Mouse (Mus musculus): Measurements from ENCODE around the gene Dnph1. TPM values are rescaled to one million over a fixed set of nuclear protein-coding genes. Genes with fewer than 3 reads are reported as not detected.

Gene Dnph1
- polyA plus RNA-seq (2014; fragmentation: Nextera tagmentation; extraction: Ambion mirVana) = 63.6 and 65.0 TPM in 2 replicates

DNA sequence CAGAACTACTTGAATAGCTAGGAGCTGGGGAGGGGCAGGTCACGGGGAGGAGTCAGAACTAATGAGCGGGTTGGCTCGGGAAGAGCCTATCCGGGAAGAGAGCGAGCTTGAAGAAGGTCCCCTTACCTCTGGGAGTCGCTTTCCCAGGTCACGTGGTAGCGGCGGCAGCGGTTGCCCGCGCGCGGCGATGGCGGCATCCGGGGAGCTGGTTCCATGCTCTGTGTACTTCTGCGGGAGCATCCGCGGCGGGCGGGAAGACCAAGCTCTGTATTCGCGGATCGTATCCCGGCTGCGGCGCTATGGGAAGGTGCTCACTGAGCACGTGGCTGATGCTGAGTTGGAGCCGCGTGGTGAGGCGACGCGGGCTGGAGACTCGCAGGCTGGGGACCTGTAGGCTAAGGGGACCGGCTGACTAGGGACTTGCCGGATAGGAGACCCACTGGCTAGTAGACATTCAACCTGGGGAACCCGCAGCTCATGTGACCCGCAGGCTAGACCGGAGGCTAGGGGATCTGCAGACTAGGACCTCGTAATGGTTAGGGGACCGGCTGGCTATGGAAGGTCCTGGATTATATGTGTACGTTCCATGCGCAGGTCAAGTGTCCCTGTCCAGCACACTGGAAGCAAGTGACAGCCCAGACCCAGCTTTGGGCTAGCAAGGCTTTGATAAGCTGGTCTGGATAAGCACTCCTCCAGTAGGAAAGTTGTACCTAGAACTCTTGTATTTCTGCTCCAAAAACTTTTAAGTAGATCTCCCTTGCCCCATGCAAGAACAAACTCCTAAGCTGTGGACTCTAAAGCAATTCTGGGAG, at the start of gene Dnph1:
Gene Dnph1, plus strand, starts transcription at position 89 of the 812 bp plus-strand sequence.
- Histone ChIP-seq H3K27ac (ENCODE audit: low read depth, low read length) (peak within 1 kb of the TSS; percentile 3; the same call in 1 of the 2 replicates), H3K9ac (ENCODE audit: low read depth, low read length) (peak within 1 kb of the TSS; percentile 90), H3K36me3 (ENCODE audit: control insufficient read depth, insufficient read depth, low read length) (peaks cover 3% of the 10 kb centered on the region; the same call in 1 of the 2 replicates), H3K9me3 (ENCODE audit: control insufficient read depth, low read length) (no peaks in the 10 kb centered on the region), H3K4me1 (replicated peaks; ENCODE audit: control insufficient read depth, insufficient read depth, low read length) (no peaks in the 10 kb centered on the region; the same call in 1 of the 2 replicates), H3K4me2 (peak within 1 kb of the TSS; percentile 93), H3K27me3 (replicated peaks; ENCODE audit: control insufficient read depth, insufficient read depth, low read length) (peaks cover 11% of the 10 kb centered on the region), H3K4me3 (ENCODE audit: low read depth, low read length) (peak within 1 kb of the TSS; percentile 74)
- under 1% methylated on average over 44 of the region's 44 CpGs for WGBS
- peak; percentile 89 for DNase-seq (ENCODE audit: low spot score)
- peak; percentile 95 for ATAC-seq (replicated peaks; ENCODE audit: low FRiP score)

DNA sequence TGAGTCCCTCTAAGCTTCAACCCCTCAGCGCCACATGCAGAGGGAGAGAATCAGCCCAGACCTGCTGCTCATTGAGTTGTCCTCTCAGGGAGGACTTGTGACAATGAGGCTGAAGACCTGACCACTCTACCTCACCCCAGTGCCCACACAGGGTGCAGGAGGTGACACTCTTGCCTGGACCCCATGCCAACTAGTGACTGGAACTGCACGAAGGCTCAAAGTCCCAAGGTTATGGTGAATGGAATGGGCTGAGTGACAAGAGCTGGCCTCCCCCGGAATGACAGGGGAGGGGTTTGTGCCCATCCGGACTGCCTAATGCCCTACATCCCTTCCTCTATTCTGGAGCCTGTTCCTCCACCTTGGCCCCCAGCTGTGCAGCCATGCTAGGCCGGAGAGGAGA, 43.8 kb upstream of the Dnph1 start:
- H3K4me1 ChIP-seq (replicated peaks; ENCODE audit: control insufficient read depth, insufficient read depth, low read length) = peaks cover 13% of the 10 kb centered on the region; the same call in 1 of the 2 replicates
- no peak overlapping the region for H3K4me3 ChIP-seq (ENCODE audit: low read depth, low read length)
- no peaks in the 10 kb centered on the region for H3K9me3 ChIP-seq (ENCODE audit: control insufficient read depth, low read length)
- H3K4me2 ChIP-seq = no peak overlapping the region
- H3K36me3 ChIP-seq (ENCODE audit: control insufficient read depth, insufficient read depth, low read length) = no peaks in the 10 kb centered on the region
- DNase-seq (ENCODE audit: low spot score) = no peak
- WGBS = 37% methylated on average over 5 of the region's 5 CpGs
- ATAC-seq (replicated peaks; ENCODE audit: low FRiP score) = no peak
- H3K27ac ChIP-seq (ENCODE audit: low read depth, low read length) = no peak overlapping the region
- no peak overlapping the region for H3K9ac ChIP-seq (ENCODE audit: low read depth, low read length)
- H3K27me3 ChIP-seq (replicated peaks; ENCODE audit: control insufficient read depth, insufficient read depth, low read length) = peaks cover 61% of the 10 kb centered on the region

DNA sequence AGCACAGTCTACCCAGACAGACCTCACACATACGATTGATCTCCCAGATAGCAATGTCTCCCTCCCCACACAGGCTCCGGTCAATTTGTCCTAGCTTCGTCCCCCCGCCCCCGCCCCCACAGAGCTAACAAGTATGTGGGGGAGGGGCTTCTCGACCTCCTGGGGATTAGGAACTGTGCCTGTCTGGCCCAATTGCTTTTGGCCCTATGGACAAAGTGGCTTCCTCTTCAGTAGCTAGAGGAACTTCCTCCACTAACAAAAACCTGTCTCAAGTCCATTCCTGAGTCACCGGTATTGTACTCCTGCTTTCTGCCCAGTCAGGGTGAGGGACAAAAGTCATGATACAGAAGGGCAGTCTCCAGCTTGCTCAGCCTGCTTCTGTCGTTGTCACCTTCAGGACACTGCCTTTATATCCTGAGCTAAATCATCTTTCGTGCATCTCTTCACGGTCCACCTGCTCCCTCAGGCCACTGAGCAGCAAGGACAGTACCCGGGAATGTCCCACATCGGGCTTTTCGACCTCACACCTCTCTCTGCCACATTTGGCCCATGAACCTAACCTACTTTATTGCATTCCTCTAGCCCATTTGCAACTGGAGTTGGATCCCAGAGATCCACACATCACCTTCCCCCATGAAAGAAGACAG, 43.1 kb upstream of the Dnph1 start:
- ATAC-seq (replicated peaks; ENCODE audit: low FRiP score) (no peak), DNase-seq (ENCODE audit: low spot score) (no peak)
- 8% methylated on average over 13 of the region's 13 CpGs for WGBS
- peaks cover 13% of the 10 kb centered on the region; the same call in 1 of the 2 replicates for H3K4me1 ChIP-seq (replicated peaks; ENCODE audit: control insufficient read depth, insufficient read depth, low read length)
- H3K9ac ChIP-seq (ENCODE audit: low read depth, low read length) = no peak overlapping the region
- H3K36me3 ChIP-seq (ENCODE audit: control insufficient read depth, insufficient read depth, low read length) = no peaks in the 10 kb centered on the region
- no peak overlapping the region for H3K4me3 ChIP-seq (ENCODE audit: low read depth, low read length)
- no peaks in the 10 kb centered on the region for H3K9me3 ChIP-seq (ENCODE audit: control insufficient read depth, low read length)
- peaks cover 68% of the 10 kb centered on the region for H3K27me3 ChIP-seq (replicated peaks; ENCODE audit: control insufficient read depth, insufficient read depth, low read length)
- no peak overlapping the region for H3K27ac ChIP-seq (ENCODE audit: low read depth, low read length)
- H3K4me2 ChIP-seq = no peak overlapping the region

- Histone ChIP-seq H3K4me3 (ENCODE audit: low read depth, low read length) (0 out of 2 replicates have a peak overlapping the region, but pooled peaks have one; percentile 22), H3K27me3 (replicated peaks; ENCODE audit: control insufficient read depth, insufficient read depth, low read length) (peaks cover 72% of the 10 kb centered on the region), H3K4me1 (replicated peaks; ENCODE audit: control insufficient read depth, insufficient read depth, low read length) (peaks cover 13% of the 10 kb centered on the region; the same call in 1 of the 2 replicates), H3K36me3 (ENCODE audit: control insufficient read depth, insufficient read depth, low read length) (no peaks in the 10 kb centered on the region), H3K27ac (ENCODE audit: low read depth, low read length) (no peak overlapping the region), H3K9me3 (ENCODE audit: control insufficient read depth, low read length) (no peaks in the 10 kb centered on the region), H3K9ac (ENCODE audit: low read depth, low read length) (no peak overlapping the region), H3K4me2 (peak overlapping the region; percentile 70)
- no peak for ATAC-seq (replicated peaks; ENCODE audit: low FRiP score)
- 5% methylated on average over 26 of the region's 26 CpGs for WGBS
- DNase-seq (ENCODE audit: low spot score) = no peak
Observed at GRCm38 (mm10) chr17:46453970-46454411, 42.5 kb upstream of the Dnph1 start.

DNA sequence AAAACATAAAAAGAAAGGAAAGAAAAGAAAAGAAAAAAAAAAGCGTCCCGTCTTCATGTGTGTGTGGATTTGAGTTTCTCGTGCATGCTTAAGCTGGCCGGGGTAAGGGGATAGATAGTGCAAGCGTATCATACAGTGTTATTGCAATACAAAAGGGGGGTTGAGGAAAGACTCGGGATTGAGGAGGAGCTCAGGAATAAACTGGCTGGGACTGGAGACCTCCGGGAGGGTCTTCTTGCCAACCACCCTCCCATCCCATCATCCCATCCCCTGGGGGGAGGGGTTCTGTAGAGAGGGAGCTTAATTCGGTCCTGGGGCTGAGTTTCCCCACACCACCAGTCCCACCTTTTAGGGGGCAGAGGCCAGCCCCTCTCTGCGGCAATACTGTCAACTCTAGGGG, 42.0 kb upstream of the Dnph1 start:
- Histone ChIP-seq H3K36me3 (ENCODE audit: control insufficient read depth, insufficient read depth, low read length) (no peaks in the 10 kb centered on the region), H3K27me3 (replicated peaks; ENCODE audit: control insufficient read depth, insufficient read depth, low read length) (peaks cover 78% of the 10 kb centered on the region), H3K9me3 (ENCODE audit: control insufficient read depth, low read length) (no peaks in the 10 kb centered on the region), H3K9ac (ENCODE audit: low read depth, low read length) (no peak overlapping the region), H3K27ac (ENCODE audit: low read depth, low read length) (no peak overlapping the region), H3K4me1 (replicated peaks; ENCODE audit: control insufficient read depth, insufficient read depth, low read length) (peaks cover 13% of the 10 kb centered on the region; the same call in 1 of the 2 replicates), H3K4me3 (ENCODE audit: low read depth, low read length) (peak overlapping the region; percentile 37; the same call in 1 of the 2 replicates), H3K4me2 (peak overlapping the region; percentile 70)
- DNase-seq (ENCODE audit: low spot score) (no peak), ATAC-seq (replicated peaks; ENCODE audit: low FRiP score) (no peak)
- 3% methylated on average over 9 of the region's 9 CpGs for WGBS

GRCm38 (mm10) chr17:46455110-46455691, 41.3 kb upstream of the Dnph1 start:
- Histone ChIP-seq H3K27me3 (replicated peaks; ENCODE audit: control insufficient read depth, insufficient read depth, low read length) (peaks cover 84% of the 10 kb centered on the region), H3K9me3 (ENCODE audit: control insufficient read depth, low read length) (no peaks in the 10 kb centered on the region), H3K9ac (ENCODE audit: low read depth, low read length) (no peak overlapping the region), H3K4me2 (peak overlapping the region; percentile 70), H3K4me1 (replicated peaks; ENCODE audit: control insufficient read depth, insufficient read depth, low read length) (peaks cover 13% of the 10 kb centered on the region; the same call in 1 of the 2 replicates), H3K4me3 (ENCODE audit: low read depth, low read length) (peak overlapping the region; percentile 37), H3K27ac (ENCODE audit: low read depth, low read length) (no peak overlapping the region), H3K36me3 (ENCODE audit: control insufficient read depth, insufficient read depth, low read length) (no peaks in the 10 kb centered on the region)
- ATAC-seq (replicated peaks; ENCODE audit: low FRiP score) (no peak), DNase-seq (ENCODE audit: low spot score) (no peak)
- 3% methylated on average over 33 of the region's 33 CpGs for WGBS

DNA sequence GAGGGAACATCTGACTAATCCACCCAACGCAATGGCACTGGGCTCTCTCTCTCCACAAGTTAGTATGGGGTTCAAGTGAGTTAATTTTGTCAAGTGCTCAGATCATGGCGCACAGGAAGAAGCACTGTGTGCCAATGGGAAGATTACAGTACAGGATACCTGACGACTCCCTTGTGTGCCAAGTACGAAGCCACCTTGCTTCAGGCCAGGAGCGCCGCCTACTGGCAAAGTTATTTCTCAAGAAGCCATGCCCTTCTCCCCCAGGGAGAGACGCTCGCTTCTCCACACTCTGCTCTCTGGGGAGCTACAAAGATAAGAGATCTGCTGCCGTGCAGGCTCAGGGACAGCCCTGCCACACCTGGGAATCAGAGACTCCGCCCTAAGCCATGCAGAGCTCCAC, 38.7 kb upstream of the Dnph1 start:
- H3K4me3 ChIP-seq (ENCODE audit: low read depth, low read length) = no peak overlapping the region
- H3K4me1 ChIP-seq (replicated peaks; ENCODE audit: control insufficient read depth, insufficient read depth, low read length) = peaks cover 15% of the 10 kb centered on the region; the same call in 1 of the 2 replicates
- WGBS = 6% methylated on average over 10 of the region's 10 CpGs
- ATAC-seq (replicated peaks; ENCODE audit: low FRiP score) = no peak; the same call in 1 of the 2 replicates
- H3K27ac ChIP-seq (ENCODE audit: low read depth, low read length) = no peak overlapping the region
- H3K36me3 ChIP-seq (ENCODE audit: control insufficient read depth, insufficient read depth, low read length) = no peaks in the 10 kb centered on the region
- H3K9me3 ChIP-seq (ENCODE audit: control insufficient read depth, low read length) = no peaks in the 10 kb centered on the region
- no peak for DNase-seq (ENCODE audit: low spot score)
- peaks cover 86% of the 10 kb centered on the region for H3K27me3 ChIP-seq (replicated peaks; ENCODE audit: control insufficient read depth, insufficient read depth, low read length)
- no peak overlapping the region for H3K4me2 ChIP-seq
- no peak overlapping the region for H3K9ac ChIP-seq (ENCODE audit: low read depth, low read length)

- ATAC-seq (replicated peaks; ENCODE audit: low FRiP score) = no peak
- peaks cover 11% of the 10 kb centered on the region; the same call in 1 of the 2 replicates for H3K4me1 ChIP-seq (replicated peaks; ENCODE audit: control insufficient read depth, insufficient read depth, low read length)
- no peak overlapping the region for H3K27ac ChIP-seq (ENCODE audit: low read depth, low read length)
Observed at GRCm38 (mm10) chr17:46458439-46458838, 38.1 kb upstream of the Dnph1 start.

More at GRCm38 (mm10) chr17:46458439-46458838, 38.1 kb upstream of the Dnph1 start:
- Histone ChIP-seq H3K4me2 (no peak overlapping the region), H3K4me3 (ENCODE audit: low read depth, low read length) (no peak overlapping the region), H3K9ac (ENCODE audit: low read depth, low read length) (no peak overlapping the region), H3K36me3 (ENCODE audit: control insufficient read depth, insufficient read depth, low read length) (no peaks in the 10 kb centered on the region), H3K27me3 (replicated peaks; ENCODE audit: control insufficient read depth, insufficient read depth, low read length) (peaks cover 79% of the 10 kb centered on the region), H3K9me3 (ENCODE audit: control insufficient read depth, low read length) (no peaks in the 10 kb centered on the region)
- DNase-seq (ENCODE audit: low spot score) = no peak
- 39% methylated on average over 3 of the region's 3 CpGs for WGBS

All from liver, embryonic 11.5 days (tissue).